Mouse (Mus musculus): ENCODE results near the gene Alk.

- TF ChIP-seq CTCF (IDR thresholded peaks at IDR 0.05; ENCODE audit: borderline replicate concordance, control insufficient read depth, extremely low read depth, insufficient read depth, low read length, poor library complexity) (no peak), POLR2A (IDR thresholded peaks at IDR 0.05; ENCODE audit: control insufficient read depth, extremely low read depth, insufficient read depth, low read length, poor library complexity) (no peak)
These were observed 608.9 kb downstream of the Alk start for GRCm38 (mm10) chr17:71995539-71995938.

All from thymus, adult 2 months (tissue).